Mouse (Mus musculus): ENCODE measurements around the gene Rbm45. TPM values are rescaled to one million over a fixed set of nuclear protein-coding genes. Genes with fewer than 3 reads are reported as not detected.

Rbm45 gene
- polyA plus RNA-seq, 1 experiment: 12.6 TPM

- Histone ChIP-seq H3K4me1 (ENCODE audit: control insufficient read depth, insufficient read depth, insufficient read length, low read length) (0 out of 2 replicates have a peak, but pooled peaks cover 4% of the 10 kb centered on the region), H3K4me3 (ENCODE audit: insufficient read depth, low read depth, low read length) (no peak overlapping the region), H3K27ac (replicated peaks; ENCODE audit: low read depth, low read length) (no peak overlapping the region)
Observed at GRCm38 (mm10) chr2:76367188-76367922, 2.4 kb upstream of the Rbm45 start.

DNA sequence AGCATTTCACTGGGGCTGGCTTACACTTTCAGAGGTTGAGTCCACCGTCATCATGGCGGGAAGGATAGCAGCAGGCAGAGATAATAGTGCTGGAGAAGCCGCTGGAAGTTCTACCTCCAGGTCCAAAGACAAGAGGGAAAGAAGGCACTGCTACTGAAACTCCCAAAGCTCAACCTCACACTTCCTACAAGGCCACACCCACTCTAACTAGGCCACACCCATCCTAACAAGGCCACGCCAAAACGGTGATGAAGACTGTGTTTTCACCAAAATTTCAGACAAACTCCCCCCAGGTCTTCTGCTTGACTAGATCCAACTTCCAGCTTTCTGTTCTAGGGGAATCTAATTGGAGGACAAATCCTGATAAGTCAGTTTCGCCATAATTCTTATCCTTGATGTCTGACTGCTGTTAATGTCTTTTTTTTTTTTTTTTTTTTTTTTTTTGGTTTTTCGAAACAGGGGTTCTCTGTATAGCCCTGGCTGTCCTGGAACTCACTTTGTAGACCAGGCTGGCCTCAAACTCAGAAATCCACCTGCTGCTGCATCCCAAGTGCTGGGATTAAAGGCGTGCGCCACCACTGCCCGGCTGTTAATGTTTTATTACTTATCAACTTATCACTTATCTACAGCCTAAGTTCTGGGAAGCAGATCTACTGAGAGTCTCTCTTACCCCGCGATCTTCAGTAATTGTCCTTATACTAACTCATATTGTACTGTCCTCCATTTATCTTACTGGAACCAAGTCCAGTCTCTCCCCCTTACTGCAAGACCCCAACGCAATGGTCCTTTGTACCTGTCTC is 723 bp upstream of the Rbm45 start:
- Histone ChIP-seq H3K4me1 (ENCODE audit: control insufficient read depth, insufficient read depth, insufficient read length, low read length) (0 out of 2 replicates have a peak, but pooled peaks cover 4% of the 10 kb centered on the region), H3K27ac (replicated peaks; ENCODE audit: low read depth, low read length) (no peak overlapping the region), H3K4me3 (ENCODE audit: insufficient read depth, low read depth, low read length) (no peak overlapping the region)

GRCm38 (mm10) chr2:76370656-76370922 is 805 bp downstream of the Rbm45 start:
- H3K4me1 ChIP-seq (ENCODE audit: control insufficient read depth, insufficient read depth, insufficient read length, low read length): 0 out of 2 replicates have a peak, but pooled peaks cover 4% of the 10 kb centered on the region
- no peak overlapping the region for H3K27ac ChIP-seq (replicated peaks; ENCODE audit: low read depth, low read length)
- peak overlapping the region; percentile 87 for H3K4me3 ChIP-seq (ENCODE audit: insufficient read depth, low read depth, low read length)

- no peak overlapping the region for H3K4me3 ChIP-seq (ENCODE audit: insufficient read depth, low read depth, low read length)
- H3K27ac ChIP-seq (replicated peaks; ENCODE audit: low read depth, low read length): no peak overlapping the region
- 0 out of 2 replicates have a peak, but pooled peaks cover 4% of the 10 kb centered on the region for H3K4me1 ChIP-seq (ENCODE audit: control insufficient read depth, insufficient read depth, insufficient read length, low read length)
Observed at GRCm38 (mm10) chr2:76372244-76372643, 2.5 kb downstream of the Rbm45 start.

DNA sequence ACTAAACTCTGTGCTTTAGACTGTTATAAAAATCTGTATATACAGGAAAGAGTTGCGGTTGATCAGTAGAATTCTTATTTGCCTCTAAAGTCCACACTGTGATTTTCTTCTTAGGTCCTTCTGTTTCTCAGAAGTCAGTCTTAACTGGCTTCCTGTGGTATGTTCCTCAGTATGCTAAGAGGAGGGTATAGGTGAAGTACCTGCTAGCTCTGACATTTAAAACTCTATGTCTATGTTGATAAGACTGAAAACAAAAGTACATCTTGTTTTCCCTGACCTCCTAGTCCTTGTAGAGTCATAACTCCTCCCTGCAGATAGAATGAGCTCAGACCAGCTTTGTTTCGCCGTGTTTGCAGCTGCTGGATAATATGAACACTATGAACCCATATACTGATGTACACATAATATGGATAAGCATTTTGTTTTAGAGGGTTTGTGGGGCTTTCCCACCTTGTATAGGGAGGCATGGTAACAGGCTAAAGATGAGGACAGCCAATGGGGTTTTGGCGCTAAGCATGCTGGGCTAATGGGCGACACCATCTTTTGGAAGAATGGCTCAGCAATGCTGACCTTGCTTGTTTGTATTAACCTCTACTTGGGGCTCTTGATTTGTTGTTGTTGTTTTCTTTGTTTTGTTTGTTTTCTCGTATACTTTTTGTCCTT is 4.9 kb downstream of the Rbm45 start:
- Histone ChIP-seq H3K27ac (replicated peaks; ENCODE audit: low read depth, low read length) (no peak overlapping the region), H3K4me1 (ENCODE audit: control insufficient read depth, insufficient read depth, insufficient read length, low read length) (0 out of 2 replicates have a peak, but pooled peaks cover 4% of the 10 kb centered on the region), H3K4me3 (ENCODE audit: insufficient read depth, low read depth, low read length) (no peak overlapping the region)

DNA sequence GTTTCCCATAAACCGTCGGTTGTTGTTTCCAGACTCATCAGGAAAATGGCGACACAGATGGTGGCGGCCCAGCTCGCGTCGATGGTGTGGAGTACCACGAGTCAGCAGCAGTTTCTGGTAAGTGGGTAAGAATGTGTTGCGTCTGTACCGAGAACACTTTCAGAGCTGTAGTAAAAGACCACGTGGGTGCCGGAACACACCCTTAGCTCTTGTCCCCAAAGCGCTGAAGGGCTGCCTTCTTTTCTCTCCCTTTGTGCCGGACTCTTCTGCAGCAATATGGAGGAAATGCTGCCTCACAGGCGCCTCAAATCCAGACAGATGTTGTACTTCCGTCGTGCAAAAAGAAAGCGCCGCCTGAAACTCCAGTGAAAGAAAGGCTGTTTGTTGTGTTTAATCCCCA is 8.9 kb downstream of the Rbm45 start:
- Histone ChIP-seq H3K4me1 (ENCODE audit: control insufficient read depth, insufficient read depth, insufficient read length, low read length) (no peaks in the 10 kb centered on the region), H3K4me3 (ENCODE audit: insufficient read depth, low read depth, low read length) (no peak overlapping the region), H3K27ac (replicated peaks; ENCODE audit: low read depth, low read length) (no peak overlapping the region)

DNA sequence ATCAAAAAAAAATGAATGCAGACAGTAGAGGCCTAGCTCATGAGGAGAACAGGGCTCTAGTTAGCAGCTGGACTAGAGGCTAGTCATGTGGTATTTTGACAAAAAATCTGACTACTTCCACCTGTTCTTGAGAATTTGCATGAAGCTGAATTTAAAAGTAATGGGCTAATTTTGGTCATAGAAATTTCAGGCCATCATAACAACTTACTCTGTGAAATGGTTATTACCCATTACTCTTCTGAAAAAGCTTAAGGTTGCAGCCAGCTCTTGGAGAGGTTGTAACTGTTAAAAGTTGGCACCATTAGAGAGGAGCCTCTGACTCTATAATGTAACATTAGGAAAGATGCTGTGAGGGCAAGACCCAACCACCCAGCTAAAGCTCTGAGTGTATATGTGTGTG is 16.7 kb downstream of the Rbm45 start:
- H3K27ac ChIP-seq (replicated peaks; ENCODE audit: low read depth, low read length): no peak overlapping the region
- no peaks in the 10 kb centered on the region for H3K4me1 ChIP-seq (ENCODE audit: control insufficient read depth, insufficient read depth, insufficient read length, low read length)

GRCm38 (mm10) chr2:76400178-76400577 is 30.4 kb downstream of the Rbm45 start:
- H3K27ac ChIP-seq (replicated peaks; ENCODE audit: low read depth, low read length): no peak overlapping the region
- H3K4me3 ChIP-seq (ENCODE audit: insufficient read depth, low read depth, low read length): no peak overlapping the region
- H3K4me1 ChIP-seq (ENCODE audit: control insufficient read depth, insufficient read depth, insufficient read length, low read length): no peaks in the 10 kb centered on the region

More for the DNA sequence above, 16.7 kb downstream of the Rbm45 start:
- no peak overlapping the region for H3K4me3 ChIP-seq (ENCODE audit: insufficient read depth, low read depth, low read length)

GRCm38 (mm10) chr2:76405596-76406150 is 35.9 kb downstream of the Rbm45 start:
- Histone ChIP-seq H3K4me1 (ENCODE audit: control insufficient read depth, insufficient read depth, insufficient read length, low read length) (no peaks in the 10 kb centered on the region), H3K27ac (replicated peaks; ENCODE audit: low read depth, low read length) (no peak overlapping the region), H3K4me3 (ENCODE audit: insufficient read depth, low read depth, low read length) (peak overlapping the region; percentile 86)

- no peak within 1 kb of the TSS for H3K27ac ChIP-seq (replicated peaks; ENCODE audit: low read depth, low read length)
Observed at GRCm38 (mm10) chr2:76406151-76406936, 36.6 kb downstream of the Rbm45 start, which contains the start of gene Osbpl6. Gene Osbpl6, plus strand, starts transcription at chr2:76406508.

DNA sequence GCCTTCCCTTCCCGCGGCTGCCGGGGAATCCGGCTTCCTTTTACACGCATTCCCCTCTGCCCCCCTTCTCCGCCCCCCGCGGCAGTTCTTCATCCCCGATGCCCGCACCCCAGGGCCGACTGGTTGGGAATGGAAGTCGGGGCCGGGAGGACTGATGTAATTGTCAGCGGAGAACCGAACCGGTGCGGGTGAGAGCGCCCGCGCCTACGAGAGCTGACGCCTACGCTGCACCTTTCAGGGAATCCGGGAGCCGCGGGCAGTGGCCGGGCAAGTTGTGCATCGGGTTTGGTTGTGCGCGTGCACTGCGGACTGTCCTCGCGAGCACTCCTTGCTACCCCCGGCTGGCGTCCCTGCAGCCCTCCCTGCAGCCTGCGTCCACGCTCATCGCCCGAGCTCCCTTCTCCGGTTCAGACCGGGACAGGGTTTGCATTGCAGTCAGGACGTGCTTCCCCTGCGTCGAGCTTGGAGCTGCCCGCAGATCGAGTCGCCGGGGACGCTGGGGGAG is 37.2 kb downstream of the Rbm45 start:
- Histone ChIP-seq H3K27ac (replicated peaks; ENCODE audit: low read depth, low read length) (no peak overlapping the region), H3K4me3 (ENCODE audit: insufficient read depth, low read depth, low read length) (peak overlapping the region; percentile 86), H3K4me1 (ENCODE audit: control insufficient read depth, insufficient read depth, insufficient read length, low read length) (no peaks in the 10 kb centered on the region)

More at GRCm38 (mm10) chr2:76406151-76406936, 36.6 kb downstream of the Rbm45 start, which contains the start of gene Osbpl6:
- no peaks in the 10 kb centered on the region for H3K4me1 ChIP-seq (ENCODE audit: control insufficient read depth, insufficient read depth, insufficient read length, low read length)
- H3K4me3 ChIP-seq (ENCODE audit: insufficient read depth, low read depth, low read length): peak within 1 kb of the TSS; percentile 86

- Histone ChIP-seq H3K27ac (replicated peaks; ENCODE audit: low read depth, low read length) (no peak overlapping the region), H3K4me3 (ENCODE audit: insufficient read depth, low read depth, low read length) (no peak overlapping the region), H3K4me1 (ENCODE audit: control insufficient read depth, insufficient read depth, insufficient read length, low read length) (no peaks in the 10 kb centered on the region)
Observed at GRCm38 (mm10) chr2:76409526-76409925, 39.7 kb downstream of the Rbm45 start.

DNA sequence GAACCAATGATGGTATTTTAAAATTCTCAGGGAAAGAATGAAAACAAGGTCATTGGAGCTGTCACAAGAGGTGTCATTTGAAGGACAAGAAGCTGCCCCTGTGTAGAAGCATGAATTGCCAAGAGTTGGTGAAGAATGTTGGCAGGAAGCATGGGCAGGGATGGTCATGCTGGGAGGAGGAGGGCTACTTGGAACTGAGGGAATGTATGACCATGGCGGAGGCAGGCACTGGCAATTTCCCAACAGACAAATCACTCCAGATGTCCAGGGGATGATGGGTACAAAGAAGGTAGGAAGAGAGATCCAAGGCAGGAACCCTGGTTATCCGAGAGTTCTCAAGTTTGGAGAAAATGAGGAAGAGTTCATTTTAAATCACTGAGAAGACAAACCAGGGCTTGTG is 40.2 kb downstream of the Rbm45 start:
- Histone ChIP-seq H3K27ac (replicated peaks; ENCODE audit: low read depth, low read length) (no peak overlapping the region), H3K4me3 (ENCODE audit: insufficient read depth, low read depth, low read length) (no peak overlapping the region)

DNA sequence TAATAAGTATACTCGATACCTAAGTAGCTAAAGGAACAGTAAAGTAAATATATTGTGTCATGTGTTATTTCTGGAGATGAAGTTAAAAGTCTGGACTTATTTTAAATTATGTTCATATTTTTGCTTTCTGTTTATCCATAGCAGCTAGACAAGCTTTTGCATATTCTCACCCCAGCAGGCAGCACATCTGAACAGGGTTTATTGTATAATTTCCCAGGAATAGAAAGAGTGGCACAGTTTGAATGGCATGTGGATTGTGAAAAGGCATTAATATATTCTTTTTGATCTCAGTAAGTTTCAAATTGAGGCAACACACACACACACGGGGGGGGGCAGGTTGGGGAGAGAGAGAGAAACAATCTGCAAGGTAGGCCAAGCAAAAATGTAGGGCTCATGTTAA is 43.1 kb downstream of the Rbm45 start:
- no peaks in the 10 kb centered on the region for H3K4me1 ChIP-seq (ENCODE audit: control insufficient read depth, insufficient read depth, insufficient read length, low read length)
- no peak overlapping the region for H3K27ac ChIP-seq (replicated peaks; ENCODE audit: low read depth, low read length)
- no peak overlapping the region for H3K4me3 ChIP-seq (ENCODE audit: insufficient read depth, low read depth, low read length)

More for the DNA sequence above, 40.2 kb downstream of the Rbm45 start:
- H3K4me1 ChIP-seq (ENCODE audit: control insufficient read depth, insufficient read depth, insufficient read length, low read length): no peaks in the 10 kb centered on the region
